Mouse (Mus musculus) heart, adult 2 months (tissue): ENCODE measurements around the gene Gm9844.

Experiments used
- CTCF ChIP-seq: fragments of 200-600 bp; IDR thresholded peaks from 2 replicates; pipeline ENCODE4 v1.8.1; 2022; ENCODE audit warnings: antibody characterized with exemption, mild to moderate bottlenecking, moderate library complexity
- EP300 ChIP-seq: fragments of 200-500 bp; IDR thresholded peaks from 2 replicates; pipeline ENCODE4 v1.6.1; 2011; ENCODE audit warnings: low read depth, low read length, control low read depth; ENCODE audit not compliant: insufficient read depth
- POLR2A ChIP-seq: fragments of 200-500 bp; IDR thresholded peaks from 2 replicates; pipeline ENCODE4 v1.6.1; 2011; ENCODE audit warnings: mild to moderate bottlenecking, low read depth, low read length, control low read depth; ENCODE audit not compliant: insufficient read depth

DNA sequence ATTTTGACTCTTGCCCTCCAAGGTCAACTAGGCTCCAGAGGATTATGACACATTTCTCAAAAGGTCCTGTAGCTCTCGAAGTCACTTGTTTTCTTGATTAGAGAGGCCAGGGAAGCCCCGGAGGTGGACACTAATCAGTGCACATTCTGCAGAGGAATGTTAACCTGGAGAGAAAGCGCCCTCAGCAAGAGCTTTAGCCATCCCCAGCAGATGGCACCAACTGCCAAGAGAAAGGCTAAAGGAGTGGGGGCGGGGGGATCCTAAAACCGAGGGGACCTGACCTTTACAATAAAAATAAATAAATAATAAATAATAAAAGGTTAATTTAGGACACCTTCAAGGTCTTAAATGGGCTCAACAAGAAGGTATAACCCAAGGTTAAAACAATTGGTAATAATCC, 17.9 kb upstream of the Gm9844 start:
- TF ChIP-seq EP300 (no peak), CTCF (no peak), POLR2A (no peak)
